ENCODE assay signal across 8 mouse cellular contexts in genomic region chr11:83472324-83473234, GRCm38 (mm10). TPM values are rescaled to one million over a fixed set of nuclear protein-coding genes. Genes with fewer than 3 reads are reported as not detected.
DNase-seq lines count a peak whose midpoint lies in the region; ATAC-seq and TF ChIP-seq lines count a peak whose summit lies in the region.

Gene Taf15, plus strand, starts transcription at chr11:83473086.

- H3K27ac ChIP-seq in ES-Bruce4 (ENCODE audit: insufficient read depth, low read length), result peak within 1 kb of the TSS; percentile 89
- H3K27ac ChIP-seq in forebrain, embryonic 13.5 days, result peak within 1 kb of the TSS; percentile 98
- H3K27ac ChIP-seq in liver, postnatal 0 days (ENCODE audit: low read depth), result peak within 1 kb of the TSS; percentile 96
- peak within 1 kb of the TSS; percentile 98 for H3K27ac ChIP-seq in neural tube, embryonic 14.5 days (ENCODE audit: low read depth, low read length)

- 1% methylated on average over 64 of the region's 66 CpGs for WGBS in forebrain, embryonic 13.5 days
- WGBS in large intestine, adult 2 months, result under 1% methylated on average over 66 of the region's 66 CpGs
- 3% methylated on average over 59 of the region's 66 CpGs for WGBS in liver, postnatal 0 days (ENCODE audit: insufficient replicate concordance)
- WGBS in neural tube, embryonic 14.5 days, result 1% methylated on average over 64 of the region's 66 CpGs

- TF ChIP-seq EP300 in ES-Bruce4 (IDR thresholded peaks at IDR 0.05; ENCODE audit: insufficient read depth, low read depth, low read length), result no peak
- TF ChIP-seq EP300 in liver, postnatal 0 days (IDR thresholded peaks at IDR 0.05; ENCODE audit: low read depth), result peak; percentile 78

- H3K36me3 ChIP-seq in ES-Bruce4 (ENCODE audit: control insufficient read depth, insufficient read depth, low read length, poor library complexity, severe bottlenecking), result peaks cover 23% of the 10 kb centered on the region
- H3K36me3 ChIP-seq in forebrain, embryonic 13.5 days (ENCODE audit: poor library complexity, severe bottlenecking), result peaks cover 10% of the 10 kb centered on the region
- H3K36me3 ChIP-seq in liver, postnatal 0 days (replicated peaks; ENCODE audit: insufficient read depth, low read length), result peaks cover 5% of the 10 kb centered on the region; the same call in 1 of the 2 replicates
- H3K36me3 ChIP-seq in neural tube, embryonic 14.5 days (ENCODE audit: control insufficient read depth, insufficient read depth, low read length), result no peaks in the 10 kb centered on the region

- peak within 1 kb of the TSS; percentile 96 for H3K4me3 ChIP-seq in ES-Bruce4 (ENCODE audit: low read depth, low read length)
- peak within 1 kb of the TSS; percentile 93 for H3K4me3 ChIP-seq in forebrain, embryonic 13.5 days
- peak within 1 kb of the TSS; percentile 92 for H3K4me3 ChIP-seq in liver, postnatal 0 days (ENCODE audit: low read depth, low read length)
- H3K4me3 ChIP-seq in neural tube, embryonic 14.5 days (ENCODE audit: low read depth, low read length), result peak within 1 kb of the TSS; percentile 90

- peak within 1 kb of the TSS; percentile 98 for H3K9ac ChIP-seq in ES-Bruce4 (ENCODE audit: low read depth, poor library complexity, severe bottlenecking)
- H3K9ac ChIP-seq in forebrain, embryonic 13.5 days, result peak within 1 kb of the TSS; percentile 94
- peak within 1 kb of the TSS; percentile 92 for H3K9ac ChIP-seq in liver, postnatal 0 days (replicated peaks)
- peak within 1 kb of the TSS; percentile 92 for H3K9ac ChIP-seq in neural tube, embryonic 14.5 days (replicated peaks; ENCODE audit: low read depth, low read length)

- ATAC-seq in cerebellum, adult (ENCODE audit: insufficient number of reproducible peaks, low FRiP score, low TSS enrichment), result peak; percentile 96
- ATAC-seq in forebrain, embryonic 13.5 days, result peak; percentile 99
- ATAC-seq in liver, postnatal 0 days, result peak; percentile 93
- peak; percentile 99 for ATAC-seq in neural tube, embryonic 14.5 days (ENCODE audit: low read depth)

- DNase-seq in heart, postnatal 10 days, result peak; percentile 99
- DNase-seq in large intestine, adult 2 months (ENCODE audit: low read depth, low spot score), result peak; percentile 96
- peak; percentile 99 for DNase-seq in liver, postnatal 0 days
- DNase-seq in testis, postnatal 10 days (ENCODE audit: low spot score), result peak; percentile 98

- intact Hi-C loops in heart, postnatal 10 days (cut with DNase I), result loop anchor here (1.0 kb wide), 1 partner anchor 29 kb away; no protein-coding TSS in a partner anchor

- H3K4me2 ChIP-seq in forebrain, embryonic 13.5 days, result peak within 1 kb of the TSS; percentile 88
- H3K4me2 ChIP-seq in liver, postnatal 0 days (ENCODE audit: low read depth, low read length), result peak within 1 kb of the TSS; percentile 82
- H3K4me2 ChIP-seq in neural tube, embryonic 14.5 days (ENCODE audit: low read depth, low read length), result peak within 1 kb of the TSS; percentile 67

- H3K4me1 ChIP-seq in ES-Bruce4 (ENCODE audit: control insufficient read depth, insufficient read depth, low read length), result no peaks in the 10 kb centered on the region
- H3K4me1 ChIP-seq in forebrain, embryonic 13.5 days, result peaks cover 21% of the 10 kb centered on the region
- peaks cover 16% of the 10 kb centered on the region for H3K4me1 ChIP-seq in liver, postnatal 0 days (ENCODE audit: insufficient read depth)
- peaks cover 10% of the 10 kb centered on the region for H3K4me1 ChIP-seq in neural tube, embryonic 14.5 days (ENCODE audit: control insufficient read depth, insufficient read depth, low read length)

- TF ChIP-seq POLR2A in ES-Bruce4 (IDR thresholded peaks at IDR 0.05; ENCODE audit: insufficient read depth, low read length), result peak; percentile 48

- no peaks in the 10 kb centered on the region for H3K9me3 ChIP-seq in ES-Bruce4 (replicated peaks; ENCODE audit: control insufficient read depth, insufficient read depth, low read length, poor library complexity, severe bottlenecking)
- H3K9me3 ChIP-seq in forebrain, embryonic 13.5 days (replicated peaks), result no peaks in the 10 kb centered on the region
- no peaks in the 10 kb centered on the region for H3K9me3 ChIP-seq in liver, postnatal 0 days (ENCODE audit: low read length)
- H3K9me3 ChIP-seq in neural tube, embryonic 14.5 days (ENCODE audit: control insufficient read depth, low read length), result no peaks in the 10 kb centered on the region

- TF ChIP-seq CTCF in ES-Bruce4 (IDR thresholded peaks at IDR 0.05; ENCODE audit: low read depth, low read length), result peak; percentile 63
- peak; percentile 79 for TF ChIP-seq CTCF in liver, postnatal 0 days (IDR thresholded peaks at IDR 0.05; ENCODE audit: low read depth)

- no peaks in the 10 kb centered on the region for H3K27me3 ChIP-seq in ES-Bruce4 (ENCODE audit: control insufficient read depth, insufficient read depth, low read length, poor library complexity, severe bottlenecking)
- 0 out of 2 replicates have a peak, but pooled peaks cover 4% of the 10 kb centered on the region for H3K27me3 ChIP-seq in forebrain, embryonic 13.5 days
- no peaks in the 10 kb centered on the region for H3K27me3 ChIP-seq in liver, postnatal 0 days (ENCODE audit: insufficient read depth, low read length)
- H3K27me3 ChIP-seq in neural tube, embryonic 14.5 days (ENCODE audit: control insufficient read depth, insufficient read depth, low read length), result no peaks in the 10 kb centered on the region

RNA-seq across cellular contexts. Expression of gene Taf15, which starts in this region (rescaled TPM):
- 324 and 326 TPM in 2 replicates for polyA plus RNA-seq in ES-Bruce4 (2011; ENCODE audit: insufficient read depth, insufficient read length, low read depth, missing spikeins)
- polyA plus RNA-seq in forebrain, embryonic 13.5 days (2015; fragmentation: Nextera tagmentation; extraction: Ambion mirVana), result 20.5 and 21.3 TPM in 2 replicates
- 10 to 100 TPM; 39.8 to 46.3 TPM for total RNA-seq in heart, postnatal 10 days (2021)
- 10.5 and 13.9 TPM in 2 replicates for polyA plus RNA-seq in large intestine, adult 2 months (2012; rRNA removed)
- polyA plus RNA-seq in liver, postnatal 0 days (2015; fragmentation: Nextera tagmentation; extraction: Ambion mirVana), result 2.8 and 3.4 TPM in 2 replicates
- 9.5 and 20.4 TPM in 2 replicates for polyA plus RNA-seq in neural tube, embryonic 14.5 days (2014; fragmentation: Nextera tagmentation; extraction: Ambion mirVana)

Comparison
In these comparisons a context has a peak if more than half of its experiments do, and no peak if none do; other contexts are left out.
1. Peak in every context shown above with its lines: DNase-seq, ATAC-seq, H3K4me3 ChIP-seq and H3K27ac ChIP-seq.
2. RNA of gene Taf15 (polyA plus RNA-seq): 324 to 326 TPM in ES-Bruce4; 20.5 to 21.3 TPM in forebrain, embryonic 13.5 days, 9.5 to 20.4 TPM in neural tube, embryonic 14.5 days, 10.5 to 13.9 TPM in large intestine, adult 2 months and 2.8 to 3.4 TPM in liver, postnatal 0 days; every median in the first group is over 10 times any median in the second.